Mouse (Mus musculus): ENCODE results near the gene 4921536K21Rik.
"Not testable (repeated sequence)": the region's sequence is repeated elsewhere in the genome, so short reads cannot be mapped to it uniquely, and the experiment has no call there.

Gene 4921536K21Rik

GRCm38 (mm10) chr11:3918738-3919137, 23.8 kb upstream of the 4921536K21Rik start:
- Histone ChIP-seq H3K27me3 (ENCODE audit: control insufficient read depth, insufficient read depth, low read length, poor library complexity, severe bottlenecking) (peaks cover 2% of the 10 kb centered on the region; the same call in 1 of the 2 replicates), H3K36me3 (ENCODE audit: control insufficient read depth, insufficient read depth, low read length, poor library complexity, severe bottlenecking) (no peaks in the 10 kb centered on the region)
- DNase-seq (ENCODE audit: low read depth, low spot score), result peak; percentile 58

GRCm38 (mm10) chr11:3914109-3914840, 19.4 kb upstream of the 4921536K21Rik start, which contains the start of gene Slc35e4:
Gene Slc35e4, minus strand, starts transcription at chr11:3914664.
- Histone ChIP-seq H3K36me3 (ENCODE audit: control insufficient read depth, insufficient read depth, low read length, poor library complexity, severe bottlenecking) (no peaks in the 10 kb centered on the region), H3K27me3 (ENCODE audit: control insufficient read depth, insufficient read depth, low read length, poor library complexity, severe bottlenecking) (no peaks in the 10 kb centered on the region)
- DNase-seq (ENCODE audit: low read depth, low spot score), result peak; percentile 81

- DNase-seq (ENCODE audit: low read depth, low spot score), result peak; percentile 74
- H3K36me3 ChIP-seq (ENCODE audit: control insufficient read depth, insufficient read depth, low read length, poor library complexity, severe bottlenecking), result no peaks in the 10 kb centered on the region
- no peaks in the 10 kb centered on the region for H3K27me3 ChIP-seq (ENCODE audit: control insufficient read depth, insufficient read depth, low read length, poor library complexity, severe bottlenecking)
These were observed 18.6 kb upstream of the 4921536K21Rik start for GRCm38 (mm10) chr11:3913316-3914108.

GRCm38 (mm10) chr11:3912875-3913271, 18.0 kb upstream of the 4921536K21Rik start:
- peak; percentile 15 for DNase-seq (ENCODE audit: low read depth, low spot score)
- no peaks in the 10 kb centered on the region for H3K36me3 ChIP-seq (ENCODE audit: control insufficient read depth, insufficient read depth, low read length, poor library complexity, severe bottlenecking)
- H3K27me3 ChIP-seq (ENCODE audit: control insufficient read depth, insufficient read depth, low read length, poor library complexity, severe bottlenecking), result no peaks in the 10 kb centered on the region

- DNase-seq (ENCODE audit: low read depth, low spot score), result no peak
- no peaks in the 10 kb centered on the region for H3K27me3 ChIP-seq (ENCODE audit: control insufficient read depth, insufficient read depth, low read length, poor library complexity, severe bottlenecking)
These were observed 17.4 kb upstream of the 4921536K21Rik start for GRCm38 (mm10) chr11:3912100-3912874.

GRCm38 (mm10) chr11:3911440-3911839, 16.5 kb upstream of the 4921536K21Rik start:
- H3K27me3 ChIP-seq (ENCODE audit: control insufficient read depth, insufficient read depth, low read length, poor library complexity, severe bottlenecking); H3K36me3 ChIP-seq (ENCODE audit: control insufficient read depth, insufficient read depth, low read length, poor library complexity, severe bottlenecking); DNase-seq (ENCODE audit: low read depth, low spot score): not testable (repeated sequence)

More at GRCm38 (mm10) chr11:3912100-3912874, 17.4 kb upstream of the 4921536K21Rik start:
- H3K36me3 ChIP-seq (ENCODE audit: control insufficient read depth, insufficient read depth, low read length, poor library complexity, severe bottlenecking), result no peaks in the 10 kb centered on the region

GRCm38 (mm10) chr11:3910513-3911310, 15.8 kb upstream of the 4921536K21Rik start:
- no peaks in the 10 kb centered on the region for H3K27me3 ChIP-seq (ENCODE audit: control insufficient read depth, insufficient read depth, low read length, poor library complexity, severe bottlenecking)
- no peaks in the 10 kb centered on the region for H3K36me3 ChIP-seq (ENCODE audit: control insufficient read depth, insufficient read depth, low read length, poor library complexity, severe bottlenecking)
- peak; percentile 20 for DNase-seq (ENCODE audit: low read depth, low spot score)

GRCm38 (mm10) chr11:3909236-3909635, 14.3 kb upstream of the 4921536K21Rik start:
- H3K27me3 ChIP-seq (ENCODE audit: control insufficient read depth, insufficient read depth, low read length, poor library complexity, severe bottlenecking), result no peaks in the 10 kb centered on the region
- no peaks in the 10 kb centered on the region for H3K36me3 ChIP-seq (ENCODE audit: control insufficient read depth, insufficient read depth, low read length, poor library complexity, severe bottlenecking)
- no peak for DNase-seq (ENCODE audit: low read depth, low spot score)

- no peaks in the 10 kb centered on the region for H3K36me3 ChIP-seq (ENCODE audit: control insufficient read depth, insufficient read depth, low read length, poor library complexity, severe bottlenecking)
- H3K27me3 ChIP-seq (ENCODE audit: control insufficient read depth, insufficient read depth, low read length, poor library complexity, severe bottlenecking), result no peaks in the 10 kb centered on the region
- no peak for DNase-seq (ENCODE audit: low read depth, low spot score)
These were observed 10.5 kb upstream of the 4921536K21Rik start for GRCm38 (mm10) chr11:3905446-3905845.

- DNase-seq (ENCODE audit: low read depth, low spot score), result no peak
- Histone ChIP-seq H3K27me3 (ENCODE audit: control insufficient read depth, insufficient read depth, low read length, poor library complexity, severe bottlenecking) (no peaks in the 10 kb centered on the region), H3K36me3 (ENCODE audit: control insufficient read depth, insufficient read depth, low read length, poor library complexity, severe bottlenecking) (no peaks in the 10 kb centered on the region)
These were observed 9.8 kb upstream of the 4921536K21Rik start for GRCm38 (mm10) chr11:3904673-3905072.

- DNase-seq (ENCODE audit: low read depth, low spot score), result no peak
- Histone ChIP-seq H3K36me3 (ENCODE audit: control insufficient read depth, insufficient read depth, low read length, poor library complexity, severe bottlenecking) (no peaks in the 10 kb centered on the region), H3K27me3 (ENCODE audit: control insufficient read depth, insufficient read depth, low read length, poor library complexity, severe bottlenecking) (no peaks in the 10 kb centered on the region)
These were observed 8.1 kb upstream of the 4921536K21Rik start for GRCm38 (mm10) chr11:3903046-3903445.

GRCm38 (mm10) chr11:3902516-3902915, 7.6 kb upstream of the 4921536K21Rik start:
- H3K27me3 ChIP-seq (ENCODE audit: control insufficient read depth, insufficient read depth, low read length, poor library complexity, severe bottlenecking), result no peaks in the 10 kb centered on the region
- no peak for DNase-seq (ENCODE audit: low read depth, low spot score)
- H3K36me3 ChIP-seq (ENCODE audit: control insufficient read depth, insufficient read depth, low read length, poor library complexity, severe bottlenecking), result no peaks in the 10 kb centered on the region

- no peak for DNase-seq (ENCODE audit: low read depth, low spot score)
- Histone ChIP-seq H3K27me3 (ENCODE audit: control insufficient read depth, insufficient read depth, low read length, poor library complexity, severe bottlenecking) (no peaks in the 10 kb centered on the region), H3K36me3 (ENCODE audit: control insufficient read depth, insufficient read depth, low read length, poor library complexity, severe bottlenecking) (no peaks in the 10 kb centered on the region)
These were observed 5.4 kb upstream of the 4921536K21Rik start for GRCm38 (mm10) chr11:3900296-3900695.

- no peak for DNase-seq (ENCODE audit: low read depth, low spot score)
- no peaks in the 10 kb centered on the region for H3K27me3 ChIP-seq (ENCODE audit: control insufficient read depth, insufficient read depth, low read length, poor library complexity, severe bottlenecking)
These were observed 1.0 kb upstream of the 4921536K21Rik start for GRCm38 (mm10) chr11:3895933-3896332.

More at GRCm38 (mm10) chr11:3895933-3896332, 1.0 kb upstream of the 4921536K21Rik start:
- no peaks in the 10 kb centered on the region for H3K36me3 ChIP-seq (ENCODE audit: control insufficient read depth, insufficient read depth, low read length, poor library complexity, severe bottlenecking)

All from splenic B cell, adult 2 months (primary cell).